Mouse (Mus musculus): ENCODE data around the gene C730034F03Rik.

The C730034F03Rik gene

GRCm38 (mm10) chr15:89432946-89433345, 3.6 kb downstream of the C730034F03Rik start:
- DNase-seq (ENCODE audit: low spot score): no peak

- DNase-seq (ENCODE audit: low spot score): no peak
Measured at GRCm38 (mm10) chr15:89434136-89434535, 4.7 kb downstream of the C730034F03Rik start.

- DNase-seq (ENCODE audit: low spot score): no peak
Measured at GRCm38 (mm10) chr15:89435878-89436277, 6.5 kb downstream of the C730034F03Rik start.

DNA sequence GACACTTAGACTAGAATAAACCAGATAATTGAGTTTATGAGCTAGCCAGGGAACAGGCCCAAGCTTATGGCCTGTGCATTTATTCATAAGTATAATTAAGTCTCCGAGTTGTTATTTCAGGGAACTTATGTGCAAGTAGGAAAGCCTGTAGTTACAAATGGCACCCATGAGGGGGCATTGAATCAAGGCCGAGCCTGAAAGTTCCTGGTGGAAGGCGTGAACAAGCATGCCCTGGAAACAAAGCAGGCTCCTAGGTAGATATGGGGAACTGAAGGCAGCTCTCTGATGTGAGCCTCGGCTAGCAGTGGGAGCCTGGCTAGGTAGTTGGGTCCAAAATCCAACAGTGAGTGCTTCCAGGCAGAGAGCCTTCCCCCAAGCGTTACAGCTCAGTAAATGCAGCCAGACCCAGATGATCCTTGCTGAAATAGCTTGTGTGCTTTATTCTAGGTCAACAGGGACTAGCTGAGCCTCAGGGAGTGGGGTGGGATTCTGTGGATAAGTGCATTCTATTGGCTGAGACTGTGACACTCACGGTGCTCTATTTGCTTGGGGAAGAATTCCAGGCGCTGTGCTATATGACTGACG, 13.2 kb downstream of the C730034F03Rik start:
- DNase-seq (ENCODE audit: low spot score): no peak

GRCm38 (mm10) chr15:89452906-89453864, 23.8 kb downstream of the C730034F03Rik start:
- no peak for DNase-seq (ENCODE audit: low spot score)

- no peak for DNase-seq (ENCODE audit: low spot score)
Measured at GRCm38 (mm10) chr15:89453865-89454478, 24.6 kb downstream of the C730034F03Rik start, which contains the start of gene Mapk8ip2. Gene Mapk8ip2, plus strand, starts transcription at chr15:89453913.

GRCm38 (mm10) chr15:89454857-89455256, 25.5 kb downstream of the C730034F03Rik start:
- DNase-seq (ENCODE audit: low spot score): no peak

DNA sequence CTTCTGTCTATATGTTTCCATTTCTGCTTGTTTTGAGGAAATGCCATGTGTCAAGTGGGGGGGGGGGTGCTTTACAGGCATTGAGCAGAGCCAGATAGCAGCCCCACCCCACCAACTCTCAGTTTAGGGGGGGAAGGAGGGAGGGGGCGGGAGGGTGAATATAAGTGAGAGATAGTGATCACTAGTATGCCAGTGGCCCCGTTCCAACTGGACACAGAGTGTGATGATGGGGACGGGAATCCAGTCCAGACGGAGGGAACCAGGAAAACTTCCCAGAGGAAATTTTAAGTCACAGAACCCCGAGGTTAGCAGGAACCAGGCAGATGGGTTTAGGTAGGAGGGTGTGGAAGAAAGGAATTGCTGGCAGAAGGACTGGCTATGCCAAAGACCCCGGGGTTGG, 26.3 kb downstream of the C730034F03Rik start:
- DNase-seq (ENCODE audit: low spot score): no peak

DNA sequence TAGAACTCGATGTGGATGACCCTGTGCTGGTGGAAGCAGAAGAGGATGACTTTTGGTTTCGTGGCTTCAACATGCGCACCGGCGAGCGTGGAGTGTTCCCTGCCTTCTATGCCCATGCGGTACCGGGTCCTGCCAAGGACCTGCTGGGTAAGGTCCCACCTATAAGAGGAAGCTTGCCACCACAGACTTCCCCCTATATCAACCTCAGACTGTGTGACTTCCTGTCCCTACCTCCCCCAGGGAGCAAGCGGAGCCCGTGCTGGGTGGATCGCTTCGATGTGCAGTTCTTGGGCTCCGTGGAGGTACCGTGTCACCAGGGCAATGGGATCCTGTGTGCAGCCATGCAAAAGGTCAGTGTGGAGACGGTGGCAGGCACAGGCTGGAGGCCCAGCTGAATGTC, 29.6 kb downstream of the C730034F03Rik start:
- no peak for DNase-seq (ENCODE audit: low spot score)

DNA sequence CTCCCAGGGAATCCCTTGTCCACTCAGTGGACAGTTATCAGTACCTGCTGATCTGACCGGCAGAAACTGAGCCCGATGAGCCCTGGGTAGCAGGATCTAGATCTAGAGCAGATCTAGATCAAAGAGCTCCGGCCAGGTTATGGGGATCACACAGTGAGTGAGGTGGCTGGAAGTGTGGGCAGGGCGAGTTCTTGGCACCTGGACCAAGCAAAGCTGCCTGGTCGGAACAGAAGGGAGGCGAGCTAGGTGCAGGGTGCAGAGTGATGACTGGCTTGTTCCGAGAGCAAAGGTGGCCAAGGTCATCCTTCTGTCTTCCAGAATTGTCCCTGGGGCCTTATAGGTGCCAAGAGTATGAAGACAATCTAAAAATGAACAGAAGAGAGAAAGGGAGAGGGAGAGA, 30.4 kb downstream of the C730034F03Rik start:
- no peak for DNase-seq (ENCODE audit: low spot score)

GRCm38 (mm10) chr15:89460298-89460697, 30.9 kb downstream of the C730034F03Rik start:
- DNase-seq (ENCODE audit: low spot score): no peak

DNA sequence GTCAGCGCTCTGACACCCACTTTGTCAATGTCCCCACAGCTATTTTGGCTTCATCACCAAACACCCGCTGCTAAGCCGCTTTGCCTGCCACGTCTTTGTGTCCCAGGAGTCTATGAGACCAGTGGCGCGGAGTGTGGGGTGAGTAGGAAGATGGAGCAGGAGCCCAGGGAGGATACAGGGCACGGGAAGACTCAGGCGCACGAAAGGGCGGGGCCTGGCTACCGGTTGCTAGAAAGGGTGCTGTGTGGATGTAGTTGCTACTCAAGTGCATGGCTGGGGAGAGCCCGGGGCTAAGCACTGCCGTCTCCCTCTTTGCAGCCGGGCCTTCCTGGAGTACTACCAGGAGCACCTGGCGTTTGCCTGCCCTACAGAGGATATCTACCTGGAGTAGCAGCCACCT, 31.9 kb downstream of the C730034F03Rik start:
- DNase-seq (ENCODE audit: low spot score): no peak

DNA sequence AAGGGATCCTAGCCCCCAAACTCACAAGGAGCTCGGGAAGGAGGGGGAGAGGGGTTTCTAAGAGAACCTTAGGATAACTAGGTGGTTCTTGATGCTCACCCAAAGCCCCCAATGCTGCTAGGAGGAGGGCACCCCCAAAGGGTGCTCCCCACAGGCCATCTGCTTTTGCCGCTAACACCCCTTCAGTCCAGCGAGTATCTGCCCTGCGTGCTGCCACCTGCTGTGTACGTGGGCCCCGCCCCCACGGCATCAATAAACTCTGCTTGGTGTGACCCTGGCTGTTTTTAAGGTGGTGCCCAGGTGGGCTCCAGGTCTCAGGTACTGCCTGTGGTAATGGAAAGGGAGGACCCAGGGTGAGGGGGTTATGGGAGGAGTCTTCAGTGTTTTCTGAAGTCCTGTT, 32.8 kb downstream of the C730034F03Rik start:
- DNase-seq (ENCODE audit: low spot score): no peak

GRCm38 (mm10) chr15:89463334-89464235, 34.2 kb downstream of the C730034F03Rik start:
- DNase-seq (ENCODE audit: low spot score): no peak

DNA sequence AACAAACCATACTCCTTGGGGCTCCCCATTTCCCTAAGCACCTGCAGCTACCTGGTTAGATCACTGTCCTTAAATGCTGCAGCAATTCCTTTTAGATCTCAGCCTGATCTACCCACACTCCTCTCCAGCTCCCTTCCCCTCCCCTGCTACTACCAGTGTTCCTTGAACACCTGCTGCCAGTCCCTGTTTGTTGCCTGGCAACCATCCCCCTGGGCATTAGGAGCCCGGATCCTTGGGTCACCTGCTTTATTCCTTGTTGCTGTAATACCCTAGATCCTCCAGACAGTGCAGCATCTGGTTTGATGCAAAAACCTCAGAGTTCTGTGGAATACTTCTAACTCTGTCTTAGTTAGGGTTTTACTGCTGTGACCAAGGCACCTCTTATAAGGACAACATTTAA, 35.7 kb downstream of the C730034F03Rik start:
- DNase-seq (ENCODE audit: low spot score): no peak

GRCm38 (mm10) chr15:89468577-89468976, 39.2 kb downstream of the C730034F03Rik start:
- no peak for DNase-seq (ENCODE audit: low spot score)

DNA sequence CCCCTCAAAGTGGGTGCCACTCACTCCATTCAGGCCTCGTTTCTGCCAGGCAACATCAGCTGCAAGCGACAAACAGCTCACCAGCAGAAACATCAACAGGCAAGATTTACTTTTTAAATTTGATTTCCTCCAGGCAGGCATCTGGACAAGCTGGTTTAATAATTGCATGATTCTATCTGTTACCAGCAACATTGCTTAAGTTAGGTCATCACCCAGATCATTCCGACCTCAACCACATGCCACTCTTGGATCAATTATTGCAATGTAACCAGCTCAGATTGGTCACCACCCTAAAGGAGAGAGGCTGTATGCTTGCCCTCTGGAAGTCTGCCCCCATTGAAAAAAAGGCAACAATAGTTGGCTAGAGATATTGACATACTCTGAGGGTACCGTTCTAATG, 42.1 kb downstream of the C730034F03Rik start:
- no peak for DNase-seq (ENCODE audit: low spot score)

DNA sequence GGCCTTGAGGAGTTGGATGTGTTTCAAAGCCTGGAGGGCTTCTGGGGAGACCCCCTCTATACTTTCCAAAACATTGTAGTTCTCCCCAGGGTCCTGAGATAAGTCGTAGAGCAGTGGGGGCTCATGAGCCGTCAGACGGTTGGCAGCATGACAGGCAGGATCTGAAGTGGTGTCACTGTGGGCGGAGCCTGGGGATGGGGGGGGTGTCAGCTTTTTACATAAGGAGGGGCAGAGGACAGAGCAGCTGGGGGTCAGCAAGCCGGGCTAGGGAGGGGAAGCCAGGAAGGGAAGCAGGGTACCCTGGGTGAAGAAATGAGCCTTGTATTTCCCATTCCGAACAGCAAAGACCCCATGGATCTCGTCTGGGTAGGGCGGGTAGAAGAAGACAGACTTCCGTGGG, 44.0 kb downstream of the C730034F03Rik start:
- no peak for DNase-seq (ENCODE audit: low spot score)

DNA sequence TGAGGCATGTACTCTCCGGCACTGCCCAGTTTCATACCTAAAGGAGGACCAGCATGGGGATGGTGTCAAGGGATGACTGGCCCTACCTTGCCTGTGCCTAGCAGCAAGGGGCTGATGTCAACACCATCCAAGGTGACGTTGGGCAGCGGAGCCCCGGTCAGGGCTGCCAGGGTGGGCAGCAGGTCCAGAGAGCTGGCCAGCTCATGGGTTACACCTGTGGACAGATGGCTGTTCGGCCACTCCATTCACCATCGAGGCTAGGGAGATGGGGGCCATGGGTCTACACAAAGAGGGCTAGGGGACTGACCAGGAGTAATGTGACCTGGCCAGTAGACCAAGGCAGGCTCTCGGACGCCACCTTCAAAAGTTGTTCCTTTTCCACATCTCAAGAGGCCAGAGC, 44.5 kb downstream of the C730034F03Rik start:
- no peak for DNase-seq (ENCODE audit: low spot score)

GRCm38 (mm10) chr15:89474596-89475292, 45.4 kb downstream of the C730034F03Rik start:
- DNase-seq (ENCODE audit: low spot score): no peak

DNA sequence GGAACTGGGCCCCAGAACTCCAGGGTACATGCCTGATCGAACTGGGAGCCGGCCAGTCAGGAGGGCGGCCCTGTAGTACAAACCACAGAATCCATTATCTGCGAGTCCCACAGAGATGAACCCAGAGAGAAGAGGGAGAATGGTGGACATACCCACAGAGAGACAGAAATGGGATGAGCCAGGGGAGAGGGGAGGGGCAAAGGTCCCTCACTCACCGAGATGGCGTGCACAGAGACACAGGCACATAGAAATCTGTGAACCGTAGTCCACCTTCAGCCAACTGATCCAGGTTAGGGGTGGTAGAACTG, 45.9 kb downstream of the C730034F03Rik start:
- no peak for DNase-seq (ENCODE audit: low spot score)
